Mouse (Mus musculus) liver, embryonic 11.5 days (tissue): Measurements from ENCODE around the gene Mup4. TPM values are rescaled to one million over a fixed set of nuclear protein-coding genes. Genes with fewer than 3 reads are reported as not detected.

ENCODE experiments used
- ATAC-seq: fragments of 200-750 bp; cut with Nextera tagmentation; replicated peaks from 2 replicates; pipeline ENCODE4 v1.8.0; 2017; ENCODE audit warnings: moderate number of reproducible peaks, mild to moderate bottlenecking, moderate TSS enrichment, moderate library complexity; ENCODE audit not compliant: low FRiP score
- DNase-seq: peaks from one replicate; pipeline ENCODE4 v3.0.0-alpha.2; 2017; ENCODE audit warnings: low spot score
- H3K27ac ChIP-seq: fragments of 300-500 bp; sonication (generic); 2 replicates; pipeline ENCODE4 v1.5.1; 2014; ENCODE audit warnings: mild to moderate bottlenecking, low read depth, low read length, control low read depth
- H3K27me3 ChIP-seq: fragments of 300-500 bp; sonication (generic); replicated peaks from 2 replicates; pipeline ENCODE4 v1.6.1; 2014; ENCODE audit warnings: low read length, mixed read lengths; ENCODE audit not compliant: control insufficient read depth, insufficient read depth
- H3K36me3 ChIP-seq: fragments of 300-500 bp; sonication (generic); 2 replicates; pipeline ENCODE4 v1.6.1; 2014; ENCODE audit warnings: mild to moderate bottlenecking, low read length, moderate library complexity, mixed read lengths; ENCODE audit not compliant: control insufficient read depth, insufficient read depth
- H3K4me1 ChIP-seq: fragments of 300-500 bp; sonication (generic); replicated peaks from 2 replicates; pipeline ENCODE4 v1.6.1; 2014; ENCODE audit warnings: low read length, mixed read lengths; ENCODE audit not compliant: control insufficient read depth, insufficient read depth
- H3K4me2 ChIP-seq: fragments of 300-500 bp; sonication (generic); 2 replicates; pipeline ENCODE4 v1.6.1; 2014; ENCODE audit warnings: mild to moderate bottlenecking, control low read depth, moderate library complexity
- H3K4me3 ChIP-seq: fragments of 300-500 bp; sonication (generic); 2 replicates; pipeline ENCODE4 v1.5.1; 2014; ENCODE audit warnings: low read depth, low read length, control low read depth
- H3K9ac ChIP-seq: fragments of 300-500 bp; sonication (generic); 2 replicates; pipeline ENCODE4 v1.6.1; 2014; ENCODE audit warnings: low read depth, low read length, control low read depth
- H3K9me3 ChIP-seq: fragments of 300-500 bp; sonication (generic); 2 replicates; pipeline ENCODE4 v1.6.1; 2016; ENCODE audit warnings: low read length, inconsistent platforms, mixed read lengths; ENCODE audit not compliant: control insufficient read depth
- WGBS: fragments of 180-500 bp; shearing (Covaris S2); extraction: QIAGEN DNeasy Blood & Tissue Kit; methylation state at CpG from one replicate; pipeline ENCODE4 v1.1.7; 2014; 5-methylcytosine and 5-hydroxymethylcytosine counted together
- polyA plus RNA-seq: library from polyadenylated mRNA; unstranded; fragments of >200 nt; fragmentation: Nextera tagmentation; extraction: Ambion mirVana; gene quantifications from 2 replicates; pipeline ENCODE4 v1.2.1, GENCODE M21; 2014

Mup4 gene
- polyA plus RNA-seq, 1 experiment from 2014 or later = not detected

DNA sequence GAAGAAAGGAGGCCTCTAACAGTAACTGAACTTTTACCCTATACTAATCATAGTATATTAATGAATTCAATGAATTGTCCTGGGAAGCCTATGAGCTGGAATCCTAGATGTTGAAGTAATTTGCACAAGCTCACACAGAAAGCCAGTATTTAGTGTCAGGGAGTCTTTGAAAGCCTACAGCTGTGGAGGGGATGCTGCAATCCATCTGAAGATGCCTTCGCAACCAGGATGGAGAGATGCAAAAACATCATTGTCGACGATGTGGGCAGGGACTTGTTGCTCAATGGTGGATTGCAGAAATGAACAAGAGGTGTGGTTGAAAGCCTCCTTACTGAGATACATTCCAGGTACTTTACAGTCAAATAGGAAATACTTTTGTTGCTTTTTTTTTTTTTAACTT is 42.5 kb downstream of the Mup4 start:
- H3K27me3 ChIP-seq = peaks cover 21% of the 10 kb centered on the region
- 89% methylated on average over 3 of the region's 3 CpGs for WGBS
- H3K9me3 ChIP-seq = no peaks in the 10 kb centered on the region
- no peaks in the 10 kb centered on the region for H3K4me1 ChIP-seq
- H3K4me2 ChIP-seq = no peak overlapping the region
- H3K9ac ChIP-seq = no peak overlapping the region
- no peak overlapping the region for H3K27ac ChIP-seq
- DNase-seq (no peak), ATAC-seq (no peak)
- no peak overlapping the region for H3K4me3 ChIP-seq
- H3K36me3 ChIP-seq = no peaks in the 10 kb centered on the region

DNA sequence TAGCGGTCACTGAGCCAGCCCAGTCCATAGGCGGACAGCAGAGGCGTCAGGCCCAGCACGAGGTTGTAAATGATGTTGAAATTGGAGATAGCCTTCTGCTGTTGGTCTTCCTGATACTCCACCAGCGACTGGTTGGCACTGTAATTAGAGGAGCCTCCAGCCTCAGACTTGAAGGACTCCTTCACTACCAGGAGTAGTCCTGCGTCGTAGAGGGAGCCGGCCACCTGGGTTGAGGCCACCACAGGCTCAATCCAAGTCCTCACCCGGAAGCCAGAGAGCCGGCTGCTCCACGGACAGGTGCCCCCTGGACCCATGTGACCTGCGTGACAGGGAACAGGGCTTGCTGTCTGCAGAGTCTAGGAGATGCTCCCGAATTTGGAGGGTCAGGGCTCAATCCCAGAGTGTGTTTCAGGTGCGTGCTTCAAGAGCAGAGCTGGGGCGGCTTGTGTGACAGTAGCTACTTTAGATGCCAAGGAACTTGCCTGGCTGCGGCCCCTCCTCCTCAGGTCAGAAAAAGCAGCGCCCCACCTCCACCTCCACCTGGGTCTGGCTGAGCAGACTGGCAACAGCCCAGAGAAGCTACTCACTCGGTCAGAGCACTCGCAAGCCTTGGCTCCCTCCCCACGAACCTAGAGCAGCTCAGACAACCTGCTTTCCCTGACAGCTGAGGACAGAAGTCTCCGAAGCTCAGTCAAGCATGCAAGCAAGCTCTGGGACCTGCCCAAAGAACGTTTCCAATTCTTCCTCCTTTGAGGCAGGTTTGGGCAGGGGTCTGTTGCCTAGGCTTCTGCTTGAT is 45.7 kb downstream of the Mup4 start, which contains the start of gene Slc46a2:
Gene Slc46a2 (minus strand): TSS at position 449 of the 796 bp plus-strand sequence.
- Histone ChIP-seq H3K9me3 (no peaks in the 10 kb centered on the region), H3K4me3 (no peak within 1 kb of the TSS), H3K4me1 (no peaks in the 10 kb centered on the region), H3K27ac (no peak within 1 kb of the TSS), H3K4me2 (no peak within 1 kb of the TSS), H3K36me3 (no peaks in the 10 kb centered on the region), H3K9ac (no peak within 1 kb of the TSS), H3K27me3 (peaks cover 25% of the 10 kb centered on the region)
- ATAC-seq (no peak), DNase-seq (no peak)
- WGBS = 20% methylated on average over 22 of the region's 22 CpGs

DNA sequence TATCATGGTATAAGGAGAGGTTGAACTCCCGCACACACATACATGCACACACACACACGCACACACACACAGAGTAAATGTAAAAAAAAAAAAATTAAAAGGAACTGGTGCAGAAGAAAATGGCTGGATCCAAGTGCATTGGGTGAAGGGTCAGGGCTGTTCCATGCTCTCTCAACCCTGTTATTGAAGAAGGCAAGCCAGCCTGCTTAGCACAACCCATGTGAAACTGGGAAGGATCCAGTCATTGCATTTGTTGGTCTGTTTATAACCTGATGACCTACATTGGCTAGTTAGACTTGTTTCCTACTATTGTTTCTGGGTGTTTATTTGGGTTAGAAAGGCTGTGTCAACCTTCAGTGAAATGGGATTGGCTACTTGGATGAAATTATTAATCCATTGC is 51.7 kb downstream of the Mup4 start:
- H3K4me1 ChIP-seq = no peaks in the 10 kb centered on the region
- no peaks in the 10 kb centered on the region for H3K9me3 ChIP-seq
- H3K27me3 ChIP-seq = peaks cover 7% of the 10 kb centered on the region
- H3K4me3 ChIP-seq = no peak overlapping the region
- 88% methylated on average over 2 of the region's 2 CpGs for WGBS
- H3K9ac ChIP-seq = no peak overlapping the region
- no peak overlapping the region for H3K4me2 ChIP-seq
- no peaks in the 10 kb centered on the region for H3K36me3 ChIP-seq
- ATAC-seq = no peak
- no peak for DNase-seq
- H3K27ac ChIP-seq = no peak overlapping the region

DNA sequence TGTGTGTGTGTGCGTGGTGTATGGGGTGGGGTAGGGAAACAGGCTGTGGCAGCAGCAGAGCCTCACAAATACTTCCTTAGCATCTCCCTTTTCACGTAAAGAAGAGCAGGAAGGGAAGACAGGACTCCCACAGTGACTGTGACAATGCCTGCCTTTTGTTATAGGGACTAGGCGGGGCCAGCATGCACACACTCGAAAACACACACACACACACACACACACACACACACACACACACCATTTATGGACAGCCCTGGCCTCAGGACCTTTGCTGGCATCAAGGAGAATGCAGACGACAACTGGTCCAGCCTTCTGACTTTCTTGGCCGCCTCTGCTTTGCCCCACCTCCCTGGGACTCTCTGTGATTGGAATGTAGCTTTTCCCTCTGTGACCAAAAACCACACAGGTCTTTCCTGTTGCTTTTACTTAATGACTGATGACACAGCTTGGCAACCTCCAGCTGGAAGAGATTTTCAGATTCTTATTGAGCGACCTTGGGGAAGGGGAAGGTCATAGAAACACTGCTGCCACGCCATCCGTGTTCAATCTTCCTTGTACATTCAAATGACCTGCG is 52.8 kb downstream of the Mup4 start:
- 0 out of 2 replicates have a peak, but pooled peaks cover 2% of the 10 kb centered on the region for H3K27me3 ChIP-seq
- no peak for ATAC-seq

DNA sequence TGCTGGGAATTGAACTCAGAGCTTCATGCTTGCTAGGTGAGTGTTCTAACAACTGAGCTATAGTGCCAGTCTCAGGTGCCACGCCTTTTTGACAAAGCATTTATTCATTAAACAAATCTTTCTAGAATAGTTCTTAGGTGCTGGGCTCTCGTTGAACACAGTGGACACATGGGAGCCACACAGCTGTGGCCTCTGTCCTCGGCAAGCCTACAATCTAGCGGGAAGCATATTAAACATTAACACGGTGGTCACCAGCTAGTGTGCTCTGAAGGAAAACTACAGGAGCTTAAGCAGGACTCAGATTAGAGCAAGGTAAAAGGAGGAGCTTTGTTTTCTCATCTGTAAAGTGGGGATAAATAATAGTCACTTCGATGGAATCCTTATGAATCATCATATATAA is 53.4 kb downstream of the Mup4 start:
- Histone ChIP-seq H3K27ac (no peak overlapping the region), H3K36me3 (no peaks in the 10 kb centered on the region), H3K4me1 (no peaks in the 10 kb centered on the region), H3K9me3 (no peaks in the 10 kb centered on the region), H3K4me2 (no peak overlapping the region), H3K4me3 (no peak overlapping the region), H3K27me3 (no peaks in the 10 kb centered on the region), H3K9ac (no peak overlapping the region)
- DNase-seq = no peak
- no peak for ATAC-seq
- 77% methylated on average over 6 of the region's 6 CpGs for WGBS

More for the DNA sequence above, 52.8 kb downstream of the Mup4 start:
- DNase-seq = no peak
- H3K9ac ChIP-seq = no peak overlapping the region
- no peaks in the 10 kb centered on the region for H3K4me1 ChIP-seq
- H3K27ac ChIP-seq = no peak overlapping the region
- WGBS = 57% methylated on average over 10 of the region's 10 CpGs
- no peaks in the 10 kb centered on the region for H3K9me3 ChIP-seq
- H3K4me2 ChIP-seq = no peak overlapping the region
- no peaks in the 10 kb centered on the region for H3K36me3 ChIP-seq
- no peak overlapping the region for H3K4me3 ChIP-seq

Other genes with a start within 250 kb of the Mup4 start
- 49.9 and 53.8 TPM in 2 replicates for gene Inip, start 159.1 kb downstream of the Mup4 start, polyA plus RNA-seq
- 5.7 and 6.5 TPM in 2 replicates for gene Snx30, start 154.9 kb downstream of the Mup4 start, polyA plus RNA-seq
- gene Slc46a2, start 45.7 kb downstream of the Mup4 start, polyA plus RNA-seq = not detected in 2 replicates
- not detected in 2 replicates for gene Mup6, start 3.6 kb upstream of the Mup4 start, polyA plus RNA-seq
- gene Mup7, start 109.8 kb upstream of the Mup4 start, polyA plus RNA-seq = not detected in 2 replicates
- gene Mup2, start 193.6 kb upstream of the Mup4 start, polyA plus RNA-seq = not detected in 2 replicates